Mouse (Mus musculus): ENCODE data around the gene Cdc42ep3.

DNA sequence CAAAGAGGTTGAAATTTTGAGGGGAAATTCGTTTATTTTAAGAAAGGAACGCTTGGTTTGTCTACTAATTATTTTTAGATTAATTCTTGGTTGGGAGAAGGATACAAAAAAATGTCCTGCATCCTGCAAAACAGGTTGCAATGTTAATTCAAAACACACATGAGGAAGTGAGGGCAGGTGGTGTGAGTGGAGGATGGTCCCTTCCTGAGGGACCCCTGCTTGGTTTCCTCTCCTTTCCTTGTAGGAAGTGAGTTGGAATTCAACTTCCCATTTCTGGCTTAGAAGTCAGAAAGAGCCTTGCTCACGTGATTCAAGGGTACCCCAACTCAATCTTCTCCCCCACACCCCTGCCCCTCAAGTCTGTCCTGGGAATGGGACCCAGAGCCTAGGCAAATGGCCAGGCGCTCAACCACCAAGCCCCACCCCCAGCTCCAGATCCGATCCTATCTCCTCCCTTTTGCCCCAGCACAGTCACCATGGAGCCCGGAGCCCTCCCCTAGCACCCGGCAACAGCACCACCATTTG is 12.9 kb downstream of the Cdc42ep3 start:
- TF ChIP-seq POLR2A (IDR thresholded peaks at IDR 0.05; ENCODE audit: borderline replicate concordance, extremely low read depth, low read depth, low read length) (no peak), CTCF (IDR thresholded peaks at IDR 0.05; ENCODE audit: insufficient read depth, low read length) (no peak)
